Mouse (Mus musculus) heart, adult 8-10 months (tissue): ENCODE results near the gene Nr0b1. TPM values are rescaled to one million over a fixed set of nuclear protein-coding genes. Genes with fewer than 3 reads are reported as not detected.

Experiments used
- DNase-seq: peaks from one replicate; pipeline ENCODE4 v3.0.0; 2022; ENCODE audit warnings: low spot score
- total RNA-seq, 4 experiments: library from RNA; stranded (reverse); gene quantifications; 2 replicates each; pipeline ENCODE4 v1.2.4; 2022

Gene Nr0b1
- total RNA-seq, result not detected

DNA sequence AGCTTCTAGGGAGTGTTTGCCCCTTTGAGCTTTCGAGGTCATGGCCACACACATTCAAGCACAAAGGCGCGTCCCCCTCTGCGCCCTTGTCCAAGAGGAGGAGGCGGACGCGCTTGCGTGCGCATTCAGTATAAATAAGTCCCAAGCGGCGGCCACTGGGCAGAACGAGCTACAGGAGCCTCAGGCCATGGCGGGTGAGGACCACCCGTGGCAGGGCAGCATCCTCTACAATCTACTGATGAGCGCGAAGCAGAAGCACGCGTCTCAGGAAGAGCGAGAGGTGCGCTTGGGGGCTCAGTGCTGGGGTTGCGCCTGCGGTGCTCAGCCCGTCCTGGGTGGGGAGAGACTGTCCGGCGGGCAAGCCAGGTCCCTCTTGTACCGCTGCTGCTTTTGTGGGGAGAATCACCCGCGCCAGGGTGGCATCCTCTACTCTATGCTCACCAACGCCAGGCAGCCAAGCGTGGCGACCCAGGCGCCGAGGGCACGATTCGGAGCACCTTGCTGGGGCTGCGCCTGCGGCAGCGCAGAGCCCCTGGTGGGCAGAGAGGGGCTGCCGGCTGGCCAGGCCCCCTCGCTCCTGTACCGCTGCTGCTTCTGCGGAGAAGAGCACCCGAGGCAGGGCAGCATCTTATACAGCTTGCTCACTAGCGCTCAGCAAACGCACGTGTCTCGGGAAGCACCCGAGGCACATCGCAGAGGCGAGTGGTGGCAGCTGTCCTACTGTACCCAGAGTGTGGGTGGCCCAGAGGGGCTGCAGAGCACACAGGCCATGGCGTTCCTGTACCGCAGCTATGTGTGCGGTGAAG lies at the start of gene Nr0b1:
TSS of gene Nr0b1 (plus strand) at position 151 of the 806 bp plus-strand sequence.
- no peak for DNase-seq

DNA sequence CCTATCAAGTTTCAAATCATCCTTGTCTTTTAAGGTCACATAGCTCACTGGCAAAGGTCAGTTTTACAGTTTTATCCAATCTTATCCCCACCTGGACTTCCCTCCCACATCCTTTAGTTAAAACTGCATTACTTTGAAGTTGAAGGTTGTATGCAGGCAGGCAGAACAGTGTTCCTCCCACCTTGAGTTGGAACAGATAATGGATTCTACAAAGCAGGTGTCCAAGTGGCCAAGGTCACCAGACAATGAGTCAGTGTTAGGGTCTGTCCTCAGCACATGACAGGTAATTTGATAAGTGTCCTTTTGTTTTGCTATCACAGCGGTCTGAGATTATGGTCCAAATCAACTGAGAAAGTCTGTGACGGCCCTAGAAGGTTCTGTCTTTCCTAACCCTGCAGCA lies 4.3 kb upstream of the Nr0b1 start:
- no peak for DNase-seq

DNA sequence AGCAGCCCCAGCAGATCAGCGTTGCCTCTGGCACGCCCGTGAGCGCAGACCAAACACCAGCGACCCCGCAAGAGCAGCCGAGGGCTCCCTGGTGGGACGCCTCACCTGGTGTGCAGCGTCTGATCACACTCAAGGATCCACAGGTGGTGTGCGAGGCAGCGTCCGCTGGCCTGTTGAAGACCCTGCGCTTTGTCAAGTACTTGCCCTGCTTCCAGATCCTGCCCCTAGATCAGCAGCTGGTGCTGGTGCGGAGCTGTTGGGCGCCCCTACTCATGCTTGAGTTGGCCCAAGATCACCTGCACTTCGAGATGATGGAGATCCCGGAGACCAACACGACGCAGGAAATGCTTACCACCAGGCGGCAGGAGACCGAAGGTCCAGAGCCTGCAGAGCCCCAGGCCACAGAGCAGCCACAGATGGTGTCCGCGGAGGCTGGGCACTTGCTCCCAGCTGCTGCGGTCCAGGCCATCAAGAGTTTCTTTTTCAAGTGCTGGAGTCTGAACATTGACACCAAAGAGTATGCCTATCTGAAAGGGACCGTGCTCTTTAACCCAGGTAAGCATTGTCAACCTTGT lies 943 bp downstream of the Nr0b1 start:
- no peak for DNase-seq

DNA sequence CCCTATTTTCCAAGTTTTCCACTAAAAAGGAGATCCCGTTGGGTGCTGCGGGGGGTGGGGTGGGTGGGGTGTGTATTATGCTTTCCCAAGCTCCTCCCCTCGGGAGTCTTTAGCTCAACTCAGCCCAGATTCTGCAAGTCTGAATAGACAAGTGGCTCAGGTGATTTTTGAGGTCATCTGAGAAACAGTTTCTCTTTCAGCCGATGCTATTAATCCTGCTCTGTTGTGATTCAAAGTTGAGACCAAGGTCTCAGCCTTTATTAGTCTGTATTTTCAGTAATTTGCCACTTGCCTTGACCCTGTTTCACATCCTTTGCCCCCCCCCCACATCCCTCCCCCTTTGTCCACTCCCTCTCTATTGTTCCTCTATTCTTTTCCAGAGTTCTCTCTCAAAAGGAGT lies 1.8 kb downstream of the Nr0b1 start:
- DNase-seq, result no peak

DNA sequence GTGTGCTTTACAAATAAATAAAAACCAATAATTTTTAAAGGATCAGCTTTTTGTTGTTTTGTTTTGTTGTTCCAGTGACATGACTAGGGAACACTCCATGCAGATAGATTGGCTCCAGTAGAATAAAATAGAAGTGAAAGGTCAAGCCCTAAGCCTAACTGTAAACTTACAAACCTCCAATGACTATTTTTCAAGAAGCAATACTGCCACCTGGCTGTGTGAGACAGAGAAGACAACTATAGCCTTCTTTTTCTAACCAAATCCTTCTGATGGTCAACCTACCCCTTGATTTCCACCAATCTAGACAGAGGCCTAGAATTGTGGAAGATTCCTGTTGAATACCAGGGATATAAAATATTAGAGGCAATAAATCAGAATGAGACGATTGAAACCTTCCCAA lies 45.7 kb downstream of the Nr0b1 start:
- DNase-seq, result no peak

Other genes with a start within 250 kb of the Nr0b1 start
- gene Samt3, start 147.6 kb upstream of the Nr0b1 start, total RNA-seq, result not detected
- not detected for gene Mageb4, start 113.3 kb downstream of the Nr0b1 start, total RNA-seq